Mouse (Mus musculus) liver, embryonic 14.5 days (tissue): ENCODE results near the gene Pip4p1. TPM values are rescaled to one million over a fixed set of nuclear protein-coding genes. Genes with fewer than 3 reads are reported as not detected.
"Not testable (repeated sequence)": the region's sequence is repeated elsewhere in the genome, so short reads cannot be mapped to it uniquely, and the experiment has no call there.

Experiments
- ATAC-seq: fragments of 200-750 bp; cut with Nextera tagmentation; 2 replicates; pipeline ENCODE4 v1.8.0; 2017; ENCODE audit warnings: moderate number of reproducible peaks, mild to moderate bottlenecking, moderate library complexity; ENCODE audit not compliant: insufficient read depth
- DNase-seq, 3 experiments: peaks; one replicate each; pipeline ENCODE4 v3.0.0-alpha.2; 2012 to 2013; ENCODE audit warnings: low read depth in 3 of 3, low spot score in 3 of 3
- H3K27ac ChIP-seq: fragments of 300-500 bp; sonication (generic); 2 replicates; pipeline ENCODE4 v1.5.1; 2014; ENCODE audit warnings: moderate library complexity, mild to moderate bottlenecking, control low read depth, inconsistent platforms
- H3K27me3 ChIP-seq: fragments of 300-500 bp; sonication (generic); 2 replicates; pipeline ENCODE4 v1.6.1; 2014; ENCODE audit warnings: mild to moderate bottlenecking, low read length, moderate library complexity; ENCODE audit not compliant: control insufficient read depth, insufficient read depth
- H3K36me3 ChIP-seq: fragments of 300-500 bp; sonication (generic); replicated peaks from 2 replicates; pipeline ENCODE4 v1.6.1; 2014; ENCODE audit warnings: low read depth; ENCODE audit not compliant: control insufficient read depth, insufficient read depth
- H3K4me1 ChIP-seq, 2 experiments: fragments of 200-500 bp in 1 of 2; fragments of 300-500 bp in 1 of 2; sonication (generic) in 1 of 2; replicated peaks; 2 replicates each; pipeline ENCODE4 v1.6.1; 2012 to 2014; ENCODE audit warnings: antibody characterized with exemption in 1 of 2, inconsistent platforms in 1 of 2, low read length in 1 of 2; ENCODE audit not compliant: control insufficient read depth in 2 of 2, insufficient read depth in 2 of 2
- H3K4me2 ChIP-seq: fragments of 300-500 bp; sonication (generic); 2 replicates; pipeline ENCODE4 v1.6.1; 2014; ENCODE audit warnings: low read depth, mild to moderate bottlenecking, control low read depth, moderate library complexity
- H3K4me3 ChIP-seq, 2 experiments: fragments of 200-500 bp in 1 of 2; fragments of 300-500 bp in 1 of 2; sonication (generic) in 1 of 2; 2 replicates each; pipeline ENCODE4 v1.5.1; 2012 to 2014; ENCODE audit warnings: low read depth in 2 of 2, low read length in 2 of 2, mild to moderate bottlenecking in 2 of 2, control low read depth in 1 of 2, inconsistent platforms in 1 of 2, moderate library complexity in 1 of 2; ENCODE audit not compliant: insufficient read depth in 1 of 2
- H3K9ac ChIP-seq: fragments of 300-500 bp; sonication (generic); replicated peaks from 2 replicates; pipeline ENCODE4 v1.6.1; 2014; ENCODE audit warnings: mild to moderate bottlenecking, control low read depth, moderate library complexity
- H3K9me3 ChIP-seq: fragments of 300-500 bp; sonication (generic); 2 replicates; pipeline ENCODE4 v1.6.1; 2016; ENCODE audit warnings: low read length, mixed read lengths; ENCODE audit not compliant: control insufficient read depth
- CTCF ChIP-seq: IDR thresholded peaks from 2 replicates; pipeline ENCODE4 v1.5.1; 2016; ENCODE audit warnings: antibody characterized with exemption, low read depth, control low read depth
- EP300 ChIP-seq: IDR thresholded peaks from 2 replicates; pipeline ENCODE4 v1.6.1; 2016; ENCODE audit warnings: antibody characterized with exemption, low read depth
- WGBS: fragments of 180-500 bp; shearing (Covaris S2); extraction: QIAGEN DNeasy Blood & Tissue Kit; methylation state at CpG from one replicate; pipeline ENCODE4 v1.1.7; 2014; ENCODE audit not compliant: insufficient replicate concordance; 5-methylcytosine and 5-hydroxymethylcytosine counted together
- polyA plus RNA-seq, 2 experiments: library from polyadenylated mRNA; depleted of rRNA in 1 of 2; stranded (reverse) in 1 of 2; unstranded in 1 of 2; fragments of >200 nt; fragmentation: Nextera tagmentation in 1 of 2; extraction: Ambion mirVana in 1 of 2; gene quantifications; 2 replicates each; pipeline versions ENCODE4 v1.2.1 to v1.2.3; 2012 to 2014

Pip4p1 gene
- polyA plus RNA-seq, 2 experiments: 16.9 to 24.7 TPM

DNA sequence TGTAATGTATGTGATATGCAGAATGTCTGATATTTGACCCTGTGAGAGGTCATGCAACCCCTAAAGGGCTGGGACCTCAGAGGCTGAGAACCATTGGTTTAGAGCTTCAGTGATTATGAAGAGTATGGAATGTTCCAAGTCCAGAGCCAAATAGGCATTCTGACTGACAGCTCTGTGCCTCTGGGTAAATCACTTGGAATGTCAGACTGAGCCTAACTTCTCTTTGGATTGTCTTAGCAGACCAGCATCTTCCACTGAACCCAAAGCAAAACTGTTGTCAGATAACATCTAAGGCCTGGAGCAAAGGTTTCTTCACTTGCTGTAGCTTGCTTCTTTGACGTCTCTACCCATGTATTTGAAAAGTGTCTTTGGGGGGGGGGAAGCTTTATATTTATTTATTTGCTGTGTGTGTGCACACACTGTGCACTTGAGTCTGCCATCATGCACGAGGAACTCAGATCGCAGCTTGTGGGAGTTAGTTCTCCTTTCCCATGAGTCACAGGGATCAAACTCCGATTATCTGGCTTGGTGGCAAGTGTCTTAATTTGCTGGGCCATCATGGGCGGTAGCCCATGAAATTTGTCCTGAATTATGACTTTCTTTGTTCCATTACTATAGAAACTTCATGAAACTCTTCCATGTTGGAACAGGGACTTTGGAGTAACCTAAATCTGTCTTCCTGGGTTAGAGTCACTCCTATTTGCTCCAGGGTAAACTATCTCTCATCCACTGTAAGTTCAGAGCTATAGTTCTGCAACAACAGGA, 37.7 kb upstream of the Pip4p1 start:
- ATAC-seq (no peak), DNase-seq (no peak)
- Histone ChIP-seq H3K9ac (no peak overlapping the region), H3K4me2 (no peak overlapping the region), H3K9me3 (no peaks in the 10 kb centered on the region), H3K27ac (no peak overlapping the region), H3K27me3 (no peaks in the 10 kb centered on the region), H3K4me3 (no peak overlapping the region), H3K36me3 (no peaks in the 10 kb centered on the region), H3K4me1 (peaks cover 0 to 11% of the 10 kb centered on the region in 2 experiments; a peak in 2 of 4 replicates)
- TF ChIP-seq CTCF: no peak
- no peak for TF ChIP-seq EP300
- WGBS: 65% methylated on average over 5 of the region's 5 CpGs

DNA sequence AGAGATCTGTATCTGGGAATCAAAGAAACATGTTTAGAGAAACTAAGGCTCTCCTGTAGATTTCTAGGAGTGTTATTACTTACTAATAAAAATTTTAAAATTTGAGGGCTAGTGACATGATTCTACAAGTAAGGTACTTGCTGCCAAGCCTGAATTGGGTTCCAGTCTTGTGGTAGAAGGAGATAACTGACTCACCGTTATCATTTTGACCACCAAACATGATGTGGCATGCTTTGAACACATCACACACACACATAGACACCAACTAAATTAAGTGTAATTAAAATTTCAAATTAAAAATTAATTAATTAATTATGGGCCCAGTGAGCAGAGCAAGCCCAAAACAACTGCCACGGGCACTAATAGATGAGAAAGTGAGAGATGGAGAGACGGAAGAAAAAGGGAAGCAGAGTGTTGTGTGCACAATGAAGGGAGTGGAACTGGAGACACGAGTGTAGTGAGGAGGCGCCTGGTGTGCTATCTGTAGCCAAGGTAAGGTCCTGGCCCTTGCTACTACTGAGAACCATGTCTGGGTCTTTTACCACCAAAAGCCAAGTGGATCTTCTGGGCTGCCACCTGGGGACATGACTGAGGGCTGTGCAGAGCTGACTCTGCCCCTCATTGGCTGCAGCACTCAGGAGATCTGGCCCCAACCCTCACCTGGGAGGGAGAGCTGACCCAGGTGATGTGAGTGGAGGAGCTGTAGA, 27.8 kb upstream of the Pip4p1 start:
- H3K27me3 ChIP-seq, H3K4me3 ChIP-seq, H3K9me3 ChIP-seq, H3K9ac ChIP-seq, H3K36me3 ChIP-seq, DNase-seq: not testable (repeated sequence)
- H3K4me2 ChIP-seq: peak overlapping the region; percentile 33
- H3K27ac ChIP-seq: peak overlapping the region; percentile 31
- peak; percentile 73; the same call in 1 of the 2 replicates for TF ChIP-seq EP300
- 38% methylated on average over 5 of the region's 5 CpGs for WGBS
- H3K4me1 ChIP-seq: peaks cover 10 to 26% of the 10 kb centered on the region in 2 experiments; a peak in 3 of 4 replicates
- peak; percentile 74 for ATAC-seq

- DNase-seq, ATAC-seq, H3K36me3 ChIP-seq, H3K27me3 ChIP-seq, H3K9me3 ChIP-seq: not testable (repeated sequence)
- peak overlapping the region; percentile 75 for H3K4me2 ChIP-seq
- 15% methylated on average over 3 of the region's 3 CpGs for WGBS
- peak overlapping the region; percentile 77 for H3K27ac ChIP-seq
- H3K4me1 ChIP-seq: peaks cover 10 to 26% of the 10 kb centered on the region in 2 experiments; a peak in 3 of 4 replicates
- peak overlapping the region in 1 of 2 experiments; percentile 54; a peak in 2 of 4 replicates for H3K4me3 ChIP-seq
- peak overlapping the region; percentile 70 for H3K9ac ChIP-seq
These were observed 26.5 kb upstream of the Pip4p1 start for GRCm38 (mm10) chr14:50957146-50957545.

DNA sequence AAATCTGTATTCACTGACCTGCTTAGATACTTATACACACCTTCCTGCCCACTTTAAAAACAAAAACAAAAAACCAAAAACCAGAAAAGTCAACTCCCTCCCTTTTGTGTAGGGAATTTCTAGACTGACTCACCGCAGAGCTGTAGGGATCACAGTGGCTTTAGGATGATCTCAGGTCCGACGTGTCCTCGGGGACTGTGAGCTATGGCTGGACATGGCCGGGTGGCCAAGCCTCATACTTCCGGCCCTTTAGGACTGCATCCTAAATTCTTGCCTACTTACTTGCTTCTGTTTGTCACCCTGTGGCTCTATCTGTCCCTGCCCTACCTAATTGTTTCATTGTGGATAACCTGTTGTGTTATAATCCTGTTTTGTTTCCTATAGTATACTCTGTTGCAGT, 26.1 kb upstream of the Pip4p1 start:
- H3K27ac ChIP-seq: peak overlapping the region; percentile 77
- 79% methylated on average over 6 of the region's 6 CpGs for WGBS
- not testable (repeated sequence) for DNase-seq, H3K9me3 ChIP-seq, H3K27me3 ChIP-seq, ATAC-seq, H3K36me3 ChIP-seq
- peak overlapping the region; percentile 75 for H3K4me2 ChIP-seq
- H3K9ac ChIP-seq: peak overlapping the region; percentile 70
- H3K4me3 ChIP-seq: peak overlapping the region; percentile 46 to 54
- peaks cover 10 to 26% of the 10 kb centered on the region in 2 experiments; a peak in 3 of 4 replicates for H3K4me1 ChIP-seq

DNA sequence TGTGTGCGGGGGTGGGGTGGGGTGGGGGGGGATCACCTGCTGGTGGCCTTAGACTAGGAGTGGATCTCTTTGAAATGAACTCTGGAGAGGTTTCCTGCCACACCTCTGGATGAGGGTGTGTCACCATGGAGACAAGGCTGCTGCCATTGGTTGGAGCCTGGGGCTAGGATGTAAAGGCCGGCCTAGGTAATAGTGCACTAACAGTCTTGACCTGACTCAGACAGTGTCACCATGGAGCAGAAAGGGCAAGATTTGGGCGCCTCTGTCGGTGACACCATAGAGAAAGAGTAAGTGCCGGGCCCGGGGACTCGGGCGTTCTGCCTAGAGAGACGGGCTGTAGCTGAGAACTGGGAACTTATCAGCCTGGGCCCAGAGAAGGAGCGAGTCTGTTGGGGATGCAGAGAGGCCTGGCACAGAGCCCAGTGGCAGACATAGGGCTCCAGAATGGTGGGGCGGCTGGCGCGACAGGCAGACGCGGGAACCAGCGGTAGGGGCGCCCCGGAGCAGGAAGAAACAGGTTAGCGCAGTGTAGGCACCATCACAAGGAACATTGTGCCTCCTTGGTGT, 25.4 kb upstream of the Pip4p1 start, which contains the start of gene Pnp2:
Gene Pnp2, plus strand, starts transcription at position 51 of the 567 bp plus-strand sequence.
- not testable (repeated sequence) for H3K9me3 ChIP-seq, H3K27me3 ChIP-seq
- peaks cover 15% of the 10 kb centered on the region for H3K36me3 ChIP-seq
- peaks cover 10 to 26% of the 10 kb centered on the region in 2 experiments; a peak in 3 of 4 replicates for H3K4me1 ChIP-seq
- ATAC-seq (peak; percentile 82), DNase-seq (peak in 1 of 3 experiments; percentile 71)
- TF ChIP-seq EP300 (0 out of 2 replicates have a peak, but pooled peaks have one; percentile 14), CTCF (peak; percentile 49)
- peak within 1 kb of the TSS; percentile 77 for H3K27ac ChIP-seq
- peak within 1 kb of the TSS; percentile 70 for H3K9ac ChIP-seq
- 10% methylated on average over 19 of the region's 19 CpGs for WGBS
- peak within 1 kb of the TSS; percentile 46 to 54 for H3K4me3 ChIP-seq
- peak within 1 kb of the TSS; percentile 75 for H3K4me2 ChIP-seq
